Mouse (Mus musculus): Measurements from ENCODE around the gene Thada. TPM values are rescaled to one million over a fixed set of nuclear protein-coding genes. Genes with fewer than 3 reads are reported as not detected.

The Thada gene
- polyA plus RNA-seq, 1 experiment, result 2.2 TPM

DNA sequence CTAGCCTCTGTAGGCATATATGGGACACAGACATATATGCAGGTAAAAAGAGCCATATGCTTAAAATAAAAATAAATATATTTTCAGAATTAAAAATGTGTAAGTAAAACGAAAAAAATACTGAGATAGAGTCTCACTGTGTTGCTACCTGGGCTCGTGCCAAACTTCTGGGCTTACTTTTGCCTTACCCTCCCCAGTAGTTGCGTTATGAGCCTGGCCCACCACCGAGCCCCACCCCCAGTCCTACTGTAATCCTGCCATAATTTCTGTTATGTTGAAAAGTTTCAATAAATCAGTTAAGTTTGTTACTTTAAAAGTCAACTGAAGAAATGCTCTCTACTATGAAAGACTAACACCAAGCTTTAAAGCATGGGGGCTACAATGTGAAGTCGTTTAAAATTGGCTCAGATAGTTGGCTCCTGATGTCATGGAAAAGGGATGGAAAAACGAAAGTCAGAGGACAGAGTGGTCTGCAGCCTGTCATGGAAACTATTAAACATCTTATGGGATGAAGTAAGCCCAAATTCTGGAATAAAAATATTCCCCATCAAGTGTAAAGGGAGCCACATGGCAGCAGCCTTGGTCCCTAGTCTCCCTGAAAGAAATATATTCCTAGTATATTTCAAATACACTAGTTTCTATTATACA lies 17.8 kb upstream of the Thada start:
- no peak for TF ChIP-seq GATA1 (IDR thresholded peaks at IDR 0.05; ENCODE audit: low read length)

GRCm38 (mm10) chr17:84482831-84483230 lies 16.8 kb upstream of the Thada start:
- TF ChIP-seq GATA1 (IDR thresholded peaks at IDR 0.05; ENCODE audit: low read length), result no peak

DNA sequence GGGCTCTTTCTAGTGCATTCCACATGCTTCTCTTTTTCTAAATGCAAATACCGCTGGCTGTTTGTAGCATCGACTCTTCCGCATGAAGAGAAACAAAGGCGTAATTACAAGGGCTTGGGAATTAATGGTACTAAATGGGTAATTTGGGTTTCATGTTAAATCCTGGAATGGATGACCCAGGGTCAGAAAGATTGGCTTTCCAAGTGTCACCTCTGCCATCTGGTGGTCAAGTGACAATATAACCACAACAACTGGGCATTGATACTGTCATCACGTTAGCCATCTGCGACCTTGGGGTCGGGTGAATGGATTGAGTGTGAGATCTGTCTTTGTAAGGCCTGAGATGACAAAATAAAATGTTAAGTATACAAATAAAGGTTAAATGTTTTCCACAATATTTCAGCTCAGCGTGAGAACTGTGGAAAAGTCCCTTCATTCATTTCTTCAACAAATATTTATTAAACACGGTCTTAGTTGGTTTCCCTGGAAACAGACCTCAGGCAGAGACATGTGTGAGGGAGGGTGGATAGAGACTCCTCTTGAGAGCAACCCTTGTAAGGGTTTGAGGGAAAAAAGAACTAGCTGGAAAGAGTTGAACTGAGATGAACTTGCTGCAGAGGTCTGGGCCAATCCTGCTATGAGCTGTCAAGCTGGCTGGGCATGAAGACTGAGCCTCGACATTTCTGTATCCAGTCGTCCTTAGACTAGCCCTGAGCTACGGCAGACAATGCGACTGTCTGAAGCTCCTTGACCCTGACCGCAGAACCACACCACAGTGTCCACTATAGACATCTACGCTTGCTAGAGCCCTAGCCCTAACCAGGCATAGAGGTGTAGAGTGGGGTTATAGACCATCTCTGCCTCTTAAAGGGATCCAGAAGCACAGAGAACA lies 14.7 kb upstream of the Thada start:
- no peak for TF ChIP-seq GATA1 (IDR thresholded peaks at IDR 0.05; ENCODE audit: low read length)

- no peak for TF ChIP-seq GATA1 (IDR thresholded peaks at IDR 0.05; ENCODE audit: low read length)
These were observed 12.3 kb upstream of the Thada start for GRCm38 (mm10) chr17:84478276-84478675.

DNA sequence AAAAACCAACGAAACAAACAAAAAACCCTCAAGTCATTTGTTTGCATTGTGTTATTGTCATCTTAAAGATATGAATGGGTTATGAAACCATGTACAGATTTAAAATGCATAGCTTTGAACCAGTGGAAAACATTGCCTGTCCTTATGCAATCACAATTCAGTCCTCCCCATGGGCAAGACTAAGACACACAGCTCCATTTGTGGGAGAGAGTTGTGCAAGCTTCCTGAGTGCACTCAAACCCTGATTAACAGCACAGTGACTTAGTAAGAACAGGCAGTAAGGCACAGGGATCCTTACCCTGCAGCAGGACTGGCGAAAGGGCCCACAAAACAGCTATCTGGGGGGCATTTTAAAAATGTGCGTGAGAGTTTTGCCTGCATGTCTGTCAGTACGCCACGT lies 11.2 kb upstream of the Thada start:
- no peak for TF ChIP-seq GATA1 (IDR thresholded peaks at IDR 0.05; ENCODE audit: low read length)

DNA sequence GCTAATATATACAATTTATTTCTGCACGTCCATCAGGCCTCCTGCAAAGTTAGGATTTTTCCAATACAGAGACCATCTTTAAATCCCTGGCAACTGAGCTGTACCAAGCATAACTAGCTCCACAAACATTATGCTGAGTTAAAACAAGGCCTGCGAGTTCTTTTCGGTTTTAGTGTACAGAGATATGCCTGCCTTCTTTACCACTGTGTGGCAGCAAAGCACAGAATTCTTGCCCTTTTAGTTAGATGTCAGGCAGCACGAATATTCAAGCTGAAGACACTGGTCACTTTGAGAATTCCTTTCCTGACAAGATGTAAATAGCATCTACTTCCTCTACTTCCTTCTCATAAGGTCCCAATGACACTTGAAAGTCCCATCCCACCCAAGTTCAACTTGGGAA lies 8.3 kb upstream of the Thada start:
- no peak for TF ChIP-seq GATA1 (IDR thresholded peaks at IDR 0.05; ENCODE audit: low read length)

GRCm38 (mm10) chr17:84435012-84435411 lies 31.0 kb downstream of the Thada start:
- no peak for TF ChIP-seq GATA1 (IDR thresholded peaks at IDR 0.05; ENCODE audit: low read length)

GRCm38 (mm10) chr17:84434233-84434632 lies 31.8 kb downstream of the Thada start:
- no peak for TF ChIP-seq GATA1 (IDR thresholded peaks at IDR 0.05; ENCODE audit: low read length)

GRCm38 (mm10) chr17:84431991-84432390 lies 34.0 kb downstream of the Thada start:
- TF ChIP-seq GATA1 (IDR thresholded peaks at IDR 0.05; ENCODE audit: low read length), result no peak

DNA sequence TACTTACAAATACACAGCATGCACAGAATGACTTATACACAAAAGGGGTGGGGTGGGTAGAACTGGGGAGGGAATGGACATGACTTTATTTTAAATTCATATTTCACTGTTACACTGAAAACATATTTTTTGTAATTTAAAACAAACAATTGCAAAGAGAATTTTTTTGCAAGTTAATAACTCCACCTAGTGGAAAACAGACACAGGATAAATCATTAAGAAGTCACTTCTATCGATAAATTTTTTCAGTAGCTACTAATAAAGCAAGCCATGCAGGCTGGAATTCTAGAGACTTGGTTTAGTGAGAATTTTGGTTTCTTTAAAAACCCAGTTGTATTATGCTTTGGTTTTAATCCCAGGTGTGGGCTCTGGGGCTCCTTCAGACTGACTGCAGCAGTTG lies 41.7 kb downstream of the Thada start:
- no peak for TF ChIP-seq GATA1 (IDR thresholded peaks at IDR 0.05; ENCODE audit: low read length)

DNA sequence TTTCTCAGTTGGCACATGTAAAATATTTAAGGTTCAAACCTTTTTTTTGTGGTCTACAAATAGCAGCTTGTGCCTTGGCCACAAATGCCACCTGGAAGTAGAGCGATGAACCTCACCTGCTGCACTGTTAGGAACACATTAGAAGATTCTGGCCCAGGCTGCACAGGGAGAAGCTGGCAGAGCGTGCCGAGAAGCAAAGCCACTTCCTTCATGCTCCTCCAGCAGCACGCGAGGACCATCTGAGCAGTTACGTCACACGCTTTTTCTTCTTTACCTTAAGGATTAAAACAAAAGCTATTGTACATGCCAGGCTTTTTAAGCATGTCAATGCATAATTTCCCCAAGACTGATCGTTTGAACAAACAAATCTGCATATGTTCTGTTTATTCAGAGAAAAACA lies 43.1 kb downstream of the Thada start:
- no peak for TF ChIP-seq GATA1 (IDR thresholded peaks at IDR 0.05; ENCODE audit: low read length)

- TF ChIP-seq GATA1 (IDR thresholded peaks at IDR 0.05; ENCODE audit: low read length), result no peak
These were observed 43.8 kb downstream of the Thada start for GRCm38 (mm10) chr17:84422001-84422785.

- no peak for TF ChIP-seq GATA1 (IDR thresholded peaks at IDR 0.05; ENCODE audit: low read length)
These were observed 45.0 kb downstream of the Thada start for GRCm38 (mm10) chr17:84421042-84421441.

DNA sequence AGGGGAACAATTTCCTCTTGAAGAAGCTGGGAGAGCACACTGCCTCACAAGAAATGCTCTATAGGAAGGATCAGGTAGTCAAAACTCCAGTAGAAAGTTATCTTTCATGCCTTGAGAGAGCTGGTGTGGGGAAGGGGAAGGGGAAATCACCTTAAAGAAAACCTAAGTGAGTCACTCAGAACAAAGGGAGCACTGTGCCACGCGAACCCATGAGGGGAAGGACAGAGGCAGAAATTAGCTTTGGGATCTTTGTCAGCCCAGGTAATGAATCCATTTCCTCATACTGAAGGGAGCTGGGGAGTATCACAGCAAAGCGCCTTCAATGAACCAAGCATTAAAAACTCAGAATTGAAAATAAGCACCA lies 45.7 kb downstream of the Thada start:
- TF ChIP-seq GATA1 (IDR thresholded peaks at IDR 0.05; ENCODE audit: low read length), result no peak

DNA sequence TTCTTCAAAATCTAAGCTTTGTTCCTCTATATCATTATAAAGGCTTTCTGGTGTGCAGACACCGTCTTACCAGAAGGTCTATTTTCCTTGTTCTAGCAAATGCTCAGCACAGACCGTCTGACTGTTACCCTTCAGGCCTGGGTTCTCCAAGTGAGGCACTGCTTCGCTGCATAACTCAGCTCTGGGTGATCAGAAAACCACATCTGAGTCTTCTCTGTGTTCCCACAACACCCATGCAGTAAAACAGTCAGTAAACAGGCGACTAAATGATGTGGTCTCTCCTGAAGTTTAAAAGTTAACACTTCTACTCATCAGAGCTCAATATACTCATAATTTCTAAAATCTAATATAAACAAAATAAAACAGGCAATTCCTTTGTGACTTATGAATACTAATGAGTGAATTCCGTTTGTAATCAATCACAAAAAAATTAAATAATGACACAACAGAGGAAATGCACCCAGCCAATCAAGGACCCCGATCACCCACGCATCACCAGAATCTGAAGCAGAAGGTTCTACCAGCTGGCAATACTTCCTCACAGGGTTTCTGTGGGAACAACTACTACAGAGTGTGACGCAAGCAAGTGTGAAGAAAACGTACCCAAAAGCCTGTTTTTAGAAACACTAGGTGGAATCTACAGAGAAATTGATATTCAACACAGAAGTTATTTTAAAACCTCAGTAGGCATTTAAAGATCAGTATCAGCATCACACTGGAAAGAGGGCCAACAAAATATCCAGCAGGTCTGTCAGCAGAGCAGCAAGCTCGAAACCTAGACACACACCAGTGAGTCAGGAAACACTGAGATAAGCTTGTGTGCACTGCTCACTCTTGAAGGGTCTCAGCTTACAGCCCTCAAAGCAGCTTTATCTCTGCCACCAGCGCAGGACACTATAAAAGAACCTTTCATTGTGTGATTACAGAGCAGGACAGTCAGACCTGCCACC lies 46.4 kb downstream of the Thada start:
- peak; percentile 47 for TF ChIP-seq GATA1 (IDR thresholded peaks at IDR 0.05; ENCODE audit: low read length)

Measured in G1E-ER4 (cell line).